Mouse (Mus musculus) mature B cell (primary cell): ENCODE measurements around the gene Ncl.

Source experiments
- in situ Hi-C: fragments of 300-500 bp; cut with MboI; formaldehyde crosslinking; loops from 2 replicates; pipeline ENCODE4 v1.14.3; 2019

Ncl gene

GRCm38 (mm10) chr1:86358906-86359797 is at the start of gene Ncl:
TSS of gene Ncl (minus strand) at chr1:86359400.
- in situ Hi-C loops, result no loop called here

GRCm38 (mm10) chr1:86408515-86408914 is 49.3 kb upstream of the Ncl start:
- in situ Hi-C loops, result no loop called here

- in situ Hi-C loops, result no loop called here
Measured at GRCm38 (mm10) chr1:86406914-86407313, 47.7 kb upstream of the Ncl start.

- in situ Hi-C loops, result no loop called here
Measured at GRCm38 (mm10) chr1:86406313-86406712, 47.1 kb upstream of the Ncl start.

- in situ Hi-C loops, result no loop called here
Measured at GRCm38 (mm10) chr1:86404834-86405233, 45.6 kb upstream of the Ncl start.

GRCm38 (mm10) chr1:86400096-86400754 is 41.0 kb upstream of the Ncl start:
- in situ Hi-C loops, result no loop called here

GRCm38 (mm10) chr1:86399322-86399721 is 40.1 kb upstream of the Ncl start:
- in situ Hi-C loops, result loop anchor here (25.0 kb wide), 1 partner anchor 638 kb away; no protein-coding TSS in a partner anchor

GRCm38 (mm10) chr1:86398222-86398621 is 39.0 kb upstream of the Ncl start:
- in situ Hi-C loops, result loop anchor here (25.0 kb wide), 1 partner anchor 639 kb away; no protein-coding TSS in a partner anchor

GRCm38 (mm10) chr1:86397621-86398020 is 38.4 kb upstream of the Ncl start:
- in situ Hi-C loops, result loop anchor here (25.0 kb wide), 1 partner anchor 640 kb away; no protein-coding TSS in a partner anchor

GRCm38 (mm10) chr1:86395897-86396296 is 36.7 kb upstream of the Ncl start:
- in situ Hi-C loops, result loop anchor here (25.0 kb wide), 1 partner anchor 641 kb away; no protein-coding TSS in a partner anchor

- in situ Hi-C loops, result loop anchor here (25.0 kb wide), 1 partner anchor 643 kb away; no protein-coding TSS in a partner anchor
Measured at GRCm38 (mm10) chr1:86394246-86394645, 35.0 kb upstream of the Ncl start.

GRCm38 (mm10) chr1:86393219-86393618 is 34.0 kb upstream of the Ncl start:
- in situ Hi-C loops, result loop anchor here (25.0 kb wide), 1 partner anchor 644 kb away; no protein-coding TSS in a partner anchor

GRCm38 (mm10) chr1:86391425-86391824 is 32.2 kb upstream of the Ncl start:
- in situ Hi-C loops, result loop anchor here (25.0 kb wide), 1 partner anchor 646 kb away; no protein-coding TSS in a partner anchor

GRCm38 (mm10) chr1:86389230-86389629 is 30.0 kb upstream of the Ncl start:
- in situ Hi-C loops, result loop anchor here (25.0 kb wide), 1 partner anchor 648 kb away; no protein-coding TSS in a partner anchor

GRCm38 (mm10) chr1:86381027-86381426 is 21.8 kb upstream of the Ncl start:
- in situ Hi-C loops, result loop anchor here (25.0 kb wide), 1 partner anchor 656 kb away; no protein-coding TSS in a partner anchor

- in situ Hi-C loops, result loop anchor here (25.0 kb wide), 1 partner anchor 658 kb away; no protein-coding TSS in a partner anchor
Measured at GRCm38 (mm10) chr1:86379161-86379569, 20.0 kb upstream of the Ncl start.

- in situ Hi-C loops, result loop anchor here (25.0 kb wide), 1 partner anchor 659 kb away; no protein-coding TSS in a partner anchor
Measured at GRCm38 (mm10) chr1:86378662-86379061, 19.5 kb upstream of the Ncl start.

- in situ Hi-C loops, result loop anchor here (25.0 kb wide), 1 partner anchor 661 kb away; no protein-coding TSS in a partner anchor
Measured at GRCm38 (mm10) chr1:86376354-86376753, 17.2 kb upstream of the Ncl start.

- in situ Hi-C loops, result no loop called here
Measured at GRCm38 (mm10) chr1:86371997-86372396, 12.8 kb upstream of the Ncl start.

GRCm38 (mm10) chr1:86368086-86368485 is 8.9 kb upstream of the Ncl start:
- in situ Hi-C loops, result no loop called here

- in situ Hi-C loops, result no loop called here
Measured at GRCm38 (mm10) chr1:86363671-86364070, 4.5 kb upstream of the Ncl start.
